Comparison of ENCODE assay signal across 19 mouse cellular contexts in the genomic region with DNA sequence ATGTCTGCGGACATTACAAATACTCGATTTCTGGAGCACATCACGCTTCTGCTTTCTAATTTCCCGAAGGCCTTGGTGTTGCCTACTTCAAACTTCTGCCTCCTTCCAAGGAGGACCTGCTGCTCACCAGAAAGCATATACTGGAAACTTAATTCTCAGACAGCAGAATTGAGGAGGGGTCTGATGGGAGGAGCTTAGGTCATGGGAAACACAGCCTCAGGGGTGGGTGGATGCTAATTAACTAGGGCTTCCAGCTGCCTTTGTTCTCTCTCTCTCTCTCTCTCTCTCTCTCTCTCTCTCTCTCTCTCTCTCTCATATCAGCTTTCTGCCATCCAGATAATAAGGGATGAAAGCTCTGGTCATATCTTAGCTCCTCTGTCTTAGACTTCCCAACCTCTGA. TPM values are rescaled to one million over a fixed set of nuclear protein-coding genes. Genes with fewer than 3 reads are reported as not detected.
DNase-seq lines count a peak whose midpoint lies in the region; ATAC-seq and TF ChIP-seq lines count a peak whose summit lies in the region.
"Had no signal": no experiment of that assay in that cellular context is flagged by ENCODE, and none has a peak within 500 bp of the region (broad histone marks: within the 10 kb centered on the region; RNA-seq: fewer than 3 reads in every experiment).

No protein-coding gene starts in this region.

- no peaks in the 10 kb centered on the region for H3K27me3 ChIP-seq in hindbrain, embryonic 11.5 days (ENCODE audit: control insufficient read depth, insufficient read depth, low read length)
- no peaks in the 10 kb centered on the region for H3K27me3 ChIP-seq in hindbrain, postnatal 0 days (ENCODE audit: insufficient read depth, low read length)
- H3K27me3 ChIP-seq in midbrain, embryonic 14.5 days (ENCODE audit: control insufficient read depth, insufficient read depth, low read length) = no peaks in the 10 kb centered on the region
- H3K27me3 ChIP-seq in midbrain, embryonic 13.5 days = no peaks in the 10 kb centered on the region

- H3K4me3 ChIP-seq in hindbrain, embryonic 11.5 days (ENCODE audit: low read depth, low read length) = no peak overlapping the region
- H3K4me3 ChIP-seq in hindbrain, postnatal 0 days (ENCODE audit: low read length) = no peak overlapping the region
- H3K4me3 ChIP-seq in midbrain, embryonic 14.5 days (replicated peaks; ENCODE audit: low read depth, low read length) = no peak overlapping the region
- no peak overlapping the region for H3K4me3 ChIP-seq in midbrain, embryonic 13.5 days (replicated peaks)
- H3K4me3 ChIP-seq: embryonic facial prominence, embryonic 10.5 days; heart, adult 2 months; heart, embryonic 15.5 days had no signal

- no peaks in the 10 kb centered on the region for H3K9me3 ChIP-seq in hindbrain, embryonic 11.5 days (ENCODE audit: control insufficient read depth, low read length)
- H3K9me3 ChIP-seq in hindbrain, postnatal 0 days (ENCODE audit: low read length) = no peaks in the 10 kb centered on the region
- no peaks in the 10 kb centered on the region for H3K9me3 ChIP-seq in midbrain, embryonic 14.5 days (ENCODE audit: control insufficient read depth, low read length)
- H3K9me3 ChIP-seq in midbrain, embryonic 13.5 days = no peaks in the 10 kb centered on the region
- H3K9me3 ChIP-seq: embryonic facial prominence, embryonic 10.5 days; heart, embryonic 15.5 days had no signal

- TF ChIP-seq CTCF in hindbrain, postnatal 0 days (IDR thresholded peaks at IDR 0.05; ENCODE audit: low read depth) = no peak

- WGBS in hindbrain, embryonic 11.5 days = 87% methylated on average over 4 of the region's 4 CpGs
- WGBS in hindbrain, postnatal 0 days = 79% methylated on average over 4 of the region's 4 CpGs
- 81% methylated on average over 4 of the region's 4 CpGs for WGBS in midbrain, embryonic 14.5 days
- WGBS in midbrain, embryonic 13.5 days = 83% methylated on average over 4 of the region's 4 CpGs

- H3K27ac ChIP-seq in hindbrain, embryonic 11.5 days (ENCODE audit: low read depth, low read length) = no peak overlapping the region
- H3K27ac ChIP-seq in hindbrain, postnatal 0 days = no peak overlapping the region
- H3K27ac ChIP-seq in midbrain, embryonic 14.5 days (replicated peaks; ENCODE audit: low read depth, low read length) = no peak overlapping the region
- no peak overlapping the region for H3K27ac ChIP-seq in midbrain, embryonic 13.5 days
- H3K27ac ChIP-seq: embryonic facial prominence, embryonic 10.5 days; heart, adult 2 months; heart, embryonic 15.5 days had no signal

- no peak overlapping the region for H3K9ac ChIP-seq in hindbrain, embryonic 11.5 days (ENCODE audit: low read depth, low read length)
- H3K9ac ChIP-seq in hindbrain, postnatal 0 days (replicated peaks; ENCODE audit: low read length) = no peak overlapping the region
- no peak overlapping the region for H3K9ac ChIP-seq in midbrain, embryonic 14.5 days (replicated peaks; ENCODE audit: low read length)
- H3K9ac ChIP-seq in midbrain, embryonic 13.5 days (replicated peaks) = no peak overlapping the region
- H3K9ac ChIP-seq: forebrain, postnatal 0 days; heart, embryonic 15.5 days had no signal

- no peaks in the 10 kb centered on the region for H3K36me3 ChIP-seq in hindbrain, embryonic 11.5 days (ENCODE audit: control insufficient read depth, insufficient read depth, low read length)
- H3K36me3 ChIP-seq in hindbrain, postnatal 0 days (ENCODE audit: insufficient read depth, low read length) = no peaks in the 10 kb centered on the region
- no peaks in the 10 kb centered on the region for H3K36me3 ChIP-seq in midbrain, embryonic 14.5 days (ENCODE audit: control insufficient read depth, insufficient read depth, low read length)
- H3K36me3 ChIP-seq in midbrain, embryonic 13.5 days = no peaks in the 10 kb centered on the region
- H3K36me3 ChIP-seq: embryonic facial prominence, embryonic 10.5 days; heart, embryonic 15.5 days had no signal

- no peak overlapping the region for H3K4me2 ChIP-seq in hindbrain, embryonic 11.5 days (replicated peaks; ENCODE audit: low read depth, low read length)
- no peak overlapping the region for H3K4me2 ChIP-seq in hindbrain, postnatal 0 days (ENCODE audit: low read depth, low read length)
- H3K4me2 ChIP-seq in midbrain, embryonic 14.5 days (ENCODE audit: low read length) = no peak overlapping the region
- no peak overlapping the region for H3K4me2 ChIP-seq in midbrain, embryonic 13.5 days (replicated peaks)
- H3K4me2 ChIP-seq: heart, embryonic 11.5 days; heart, embryonic 15.5 days had no signal

- no peaks in the 10 kb centered on the region for H3K4me1 ChIP-seq in hindbrain, embryonic 11.5 days (replicated peaks; ENCODE audit: control insufficient read depth, insufficient read depth, low read length)
- H3K4me1 ChIP-seq in hindbrain, postnatal 0 days (ENCODE audit: insufficient read depth, low read length) = 0 out of 2 replicates have a peak, but pooled peaks cover 3% of the 10 kb centered on the region
- H3K4me1 ChIP-seq in midbrain, embryonic 14.5 days (ENCODE audit: control insufficient read depth, insufficient read depth, low read length) = 0 out of 2 replicates have a peak, but pooled peaks cover 9% of the 10 kb centered on the region
- peaks cover 18% of the 10 kb centered on the region for H3K4me1 ChIP-seq in midbrain, embryonic 13.5 days (replicated peaks)

- peak; percentile 61; the same call in 1 of the 2 replicates for ATAC-seq in hindbrain, embryonic 11.5 days (ENCODE audit: low FRiP score)
- ATAC-seq in hindbrain, postnatal 0 days = no peak
- no peak for ATAC-seq in midbrain, embryonic 14.5 days (ENCODE audit: low FRiP score, low TSS enrichment)
- ATAC-seq in midbrain, embryonic 13.5 days = no peak
- ATAC-seq: forebrain, postnatal 0 days; hindbrain, embryonic 16.5 days had no signal

- DNase-seq in hindbrain, embryonic 11.5 days (ENCODE audit: low spot score) = peak; percentile 24
- no peak for DNase-seq in hindbrain, postnatal 0 days (ENCODE audit: low spot score)
- DNase-seq in midbrain, embryonic 14.5 days = peak; percentile 44
- peak; percentile 48 for DNase-seq in retina, embryonic 14.5 days (ENCODE audit: low spot score)
- DNase-seq in lung, postnatal 25 days (ENCODE audit: low spot score) = no peak
- DNase-seq: adrenal gland, adult 2 months; adrenal gland, postnatal 25 days; cerebellum, adult 2 months; cerebellum, postnatal 10 days; forebrain, postnatal 0 days; gastrocnemius, postnatal 14 days; heart, adult 2 months; heart, postnatal 14 days had no signal

RNA-seq across cellular contexts. Expression of gene Amph, which starts 5.6 kb away (rescaled TPM):
- polyA plus RNA-seq in hindbrain, embryonic 11.5 days (2014; fragmentation: Nextera tagmentation; extraction: Ambion mirVana) = 10.9 and 11.5 TPM in 2 replicates
- 110 and 114 TPM in 2 replicates for total RNA-seq in hindbrain, postnatal 0 days (2014; rRNA removed)
- polyA plus RNA-seq in hindbrain, postnatal 0 days (2015; fragmentation: Nextera tagmentation; extraction: Ambion mirVana) = 65.1 TPM in 2 replicates
- 50.0 and 50.6 TPM in 2 replicates for polyA plus RNA-seq in midbrain, embryonic 14.5 days (2014; fragmentation: Nextera tagmentation; extraction: Ambion mirVana)
- 30.3 and 32.5 TPM in 2 replicates for polyA plus RNA-seq in midbrain, embryonic 13.5 days (2015; fragmentation: Nextera tagmentation; extraction: Ambion mirVana)
- total RNA-seq: hematopoietic stem cell, adult 5-6 weeks had no signal

Comparison
In these comparisons a context has a peak if more than half of its experiments do, and no peak if none do; other contexts are left out.
1. DNase-seq: peak in hindbrain, embryonic 11.5 days (single experiment), midbrain, embryonic 14.5 days (single experiment) and retina, embryonic 14.5 days (single experiment); none in hindbrain, postnatal 0 days (single experiment) and lung, postnatal 25 days (single experiment).